Mouse (Mus musculus): ENCODE measurements around the gene Parvg.
"Not testable (repeated sequence)": the region's sequence is repeated elsewhere in the genome, so short reads cannot be mapped to it uniquely, and the experiment has no call there.

Parvg gene

DNA sequence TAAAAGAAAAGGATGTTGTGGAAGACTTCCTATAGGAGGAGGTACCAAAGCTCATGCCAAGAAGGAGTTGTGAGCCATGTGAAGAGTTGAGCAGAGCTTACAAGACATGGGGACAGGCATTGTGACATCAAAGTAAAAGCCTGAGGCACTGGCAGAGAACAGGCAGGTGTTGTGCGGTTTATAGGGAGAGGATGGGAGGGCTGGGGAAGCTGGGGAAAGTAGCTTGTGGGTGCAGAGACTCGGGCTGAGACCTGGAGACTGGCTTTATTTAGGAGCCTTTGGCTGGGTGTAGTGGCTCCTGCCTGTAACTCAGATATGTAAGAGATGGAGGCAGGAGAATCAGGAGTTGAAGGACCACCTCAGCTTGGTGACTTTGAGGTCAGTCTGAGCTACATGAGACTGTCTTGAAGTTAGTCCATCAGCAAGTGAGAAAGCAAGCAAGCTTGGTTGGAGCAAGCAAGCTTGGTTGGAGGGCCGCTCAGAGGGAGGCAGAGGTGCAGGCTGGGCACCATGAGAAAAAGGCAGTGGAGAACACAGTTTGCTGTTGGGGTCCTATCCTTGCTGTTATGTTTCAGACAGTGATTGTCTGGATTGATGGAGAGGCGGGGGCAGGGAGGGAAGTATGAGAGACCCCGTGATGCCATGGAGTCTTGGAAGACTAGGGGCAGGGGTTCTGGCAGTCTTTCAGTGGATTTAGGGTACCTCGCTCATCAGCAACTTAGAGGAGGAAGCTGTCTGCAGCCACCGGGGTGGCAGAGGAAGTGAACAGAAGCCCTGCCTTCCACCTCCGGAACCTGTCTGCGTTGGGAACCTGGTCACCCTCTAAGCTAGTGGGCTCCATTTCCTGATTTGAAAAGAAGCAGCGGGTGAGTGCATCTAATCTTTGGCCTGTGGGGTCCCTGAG, at the start of gene Parvg:
Gene Parvg (plus strand): TSS at position 61 of the 904 bp plus-strand sequence.
- DNase-seq (ENCODE audit: low spot score), result no peak

DNA sequence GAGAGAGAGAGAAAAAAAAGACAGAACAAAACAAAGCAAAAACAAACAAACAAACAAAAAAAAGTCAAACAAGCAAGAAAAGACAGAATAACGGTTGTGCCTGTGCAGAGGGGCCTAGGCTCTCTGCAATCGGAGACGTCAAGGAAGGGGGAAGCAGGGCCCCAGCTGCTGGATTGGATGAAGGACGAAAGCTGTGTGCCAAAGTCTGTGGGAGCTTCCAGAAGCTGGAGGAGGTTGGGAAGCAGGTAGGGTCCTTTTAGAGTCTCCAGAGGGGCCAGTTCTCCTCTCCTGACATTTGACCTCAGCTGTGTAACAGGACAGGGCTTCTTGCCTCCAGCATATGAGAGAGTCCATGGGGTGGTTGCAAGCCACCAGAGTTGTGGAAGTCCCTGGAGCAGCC, 47.8 kb upstream of the Parvg start:
- no peak for DNase-seq (ENCODE audit: low spot score)

DNA sequence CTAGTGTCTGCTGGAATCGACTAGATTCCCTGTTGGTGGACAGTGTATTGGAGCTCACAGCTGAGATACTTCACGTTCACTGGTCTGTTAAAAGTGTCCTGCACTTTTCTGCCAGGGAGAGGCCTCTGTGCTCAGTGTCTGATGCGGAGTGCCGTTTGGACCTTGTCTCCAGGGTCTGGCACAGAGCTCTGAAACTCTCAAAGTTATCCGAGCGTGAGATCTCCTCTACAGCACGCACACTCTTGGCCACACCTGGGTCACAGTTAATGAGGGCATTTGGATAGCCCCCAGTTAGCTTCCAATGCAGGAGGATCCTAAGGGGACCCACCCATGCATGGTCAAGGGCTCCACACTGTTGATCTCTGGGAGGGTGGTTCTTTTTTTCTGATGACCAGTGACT, 45.7 kb upstream of the Parvg start:
- no peak for DNase-seq (ENCODE audit: low spot score)

DNA sequence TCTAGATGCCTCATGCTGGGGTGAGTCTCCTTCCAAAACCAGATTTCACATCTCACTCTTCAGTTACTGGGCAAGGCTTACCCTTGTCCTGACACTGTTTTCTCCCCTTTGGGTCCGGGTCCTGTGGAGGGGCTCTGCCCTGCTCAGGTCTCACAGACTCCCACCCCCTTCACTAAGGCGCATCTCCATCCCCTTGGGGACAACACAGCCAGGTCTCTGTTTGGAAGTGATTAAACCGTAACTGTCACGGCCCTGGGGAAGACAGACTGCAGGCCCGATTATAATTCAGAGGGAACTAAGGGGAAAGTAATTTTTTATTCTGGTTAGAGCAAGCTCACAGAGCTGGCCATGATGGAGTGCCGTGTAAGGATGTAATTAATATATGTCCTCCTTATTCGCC, 45.2 kb upstream of the Parvg start:
- DNase-seq (ENCODE audit: low spot score), result no peak

DNA sequence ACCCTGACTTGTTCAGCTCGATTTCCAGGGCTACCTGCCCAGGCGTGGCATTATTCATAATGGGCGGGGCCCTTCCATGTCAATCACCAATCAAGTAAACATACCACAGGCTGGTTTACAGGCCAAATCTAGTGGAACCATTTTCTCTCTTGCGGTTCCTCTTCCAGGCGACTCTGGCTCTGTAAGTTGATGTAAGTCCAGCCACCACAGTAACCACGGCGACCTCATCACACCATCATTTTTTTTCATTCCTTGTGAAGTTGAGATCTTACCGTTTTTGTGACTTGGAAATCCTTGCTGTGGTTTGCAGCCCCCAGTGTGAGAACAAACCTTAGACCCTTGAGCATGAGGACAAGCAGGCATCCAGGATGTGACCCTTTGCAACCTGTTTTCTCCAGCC, 43.5 kb upstream of the Parvg start:
- DNase-seq (ENCODE audit: low spot score), result no peak

DNA sequence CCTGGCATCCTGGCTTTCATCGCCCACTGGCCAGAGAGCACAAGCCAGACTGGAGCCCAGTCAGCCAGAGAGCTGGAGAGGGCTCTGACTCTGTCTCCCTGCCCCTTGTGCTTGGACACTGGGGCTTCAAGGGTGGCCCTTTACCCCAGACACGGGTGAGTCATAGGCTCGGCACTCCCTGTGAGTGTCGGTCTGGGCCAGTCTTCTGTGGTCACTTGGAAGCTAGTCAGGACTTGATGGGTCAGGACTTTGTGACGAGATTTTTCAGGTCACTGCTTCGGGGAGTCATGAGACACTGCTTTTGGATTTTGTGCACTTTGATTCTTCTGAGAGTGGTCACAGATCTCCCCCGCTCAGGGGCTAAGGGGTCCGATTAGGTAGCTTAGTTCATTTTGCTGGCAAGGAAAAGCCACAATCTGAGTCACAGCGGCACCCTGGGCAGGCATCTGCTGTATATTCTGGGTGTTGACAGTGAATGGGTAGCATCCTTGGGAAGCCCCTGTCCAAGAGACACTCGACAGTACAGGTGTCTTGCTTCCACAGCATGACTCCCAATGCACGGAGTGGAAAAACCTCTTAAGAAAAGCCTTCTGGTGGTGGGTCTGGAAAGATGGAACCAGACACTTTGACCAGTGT, 43.0 kb upstream of the Parvg start:
- no peak for DNase-seq (ENCODE audit: low spot score)

DNA sequence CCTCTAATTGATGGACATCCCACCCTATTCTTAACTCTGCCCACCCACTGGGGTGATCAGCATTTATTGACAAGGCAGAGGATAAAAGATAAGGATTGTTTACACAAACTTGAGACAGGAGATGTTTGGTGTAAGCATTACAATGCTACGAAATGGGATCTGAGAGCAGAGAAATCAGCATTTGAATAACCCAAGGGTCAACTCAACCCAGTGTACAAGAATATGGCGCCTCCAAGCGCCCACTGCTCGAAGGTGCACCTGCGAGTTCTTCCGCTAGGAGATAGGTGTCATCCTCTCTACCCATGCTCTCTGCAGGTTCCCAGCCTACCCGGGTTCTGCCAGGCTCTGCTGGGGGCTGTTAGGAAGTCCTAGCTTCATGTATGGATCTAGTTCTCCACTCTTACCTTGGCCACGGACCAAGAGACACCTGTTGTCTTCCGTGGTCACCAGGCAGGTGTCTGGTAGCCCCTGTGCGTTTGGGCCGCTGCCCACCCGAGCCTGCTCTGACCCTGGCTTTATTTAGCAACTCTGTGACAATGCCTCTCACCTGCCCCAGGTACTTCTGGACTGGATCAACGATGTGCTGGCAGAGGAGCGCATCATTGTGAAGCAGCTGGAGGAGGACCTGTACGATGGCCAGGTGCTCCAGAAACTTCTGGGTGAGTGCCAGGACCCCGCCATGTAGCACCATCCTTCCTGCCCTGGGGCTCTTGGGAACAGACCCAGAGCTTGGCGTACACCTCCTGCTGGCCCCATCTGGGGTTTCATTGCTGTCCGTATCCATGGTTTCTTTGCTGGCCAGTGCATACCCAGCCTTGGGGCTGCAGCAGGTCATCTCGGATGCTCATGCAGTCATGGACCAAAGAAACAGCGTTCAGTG, 41.4 kb upstream of the Parvg start:
- DNase-seq (ENCODE audit: low spot score), result no peak

DNA sequence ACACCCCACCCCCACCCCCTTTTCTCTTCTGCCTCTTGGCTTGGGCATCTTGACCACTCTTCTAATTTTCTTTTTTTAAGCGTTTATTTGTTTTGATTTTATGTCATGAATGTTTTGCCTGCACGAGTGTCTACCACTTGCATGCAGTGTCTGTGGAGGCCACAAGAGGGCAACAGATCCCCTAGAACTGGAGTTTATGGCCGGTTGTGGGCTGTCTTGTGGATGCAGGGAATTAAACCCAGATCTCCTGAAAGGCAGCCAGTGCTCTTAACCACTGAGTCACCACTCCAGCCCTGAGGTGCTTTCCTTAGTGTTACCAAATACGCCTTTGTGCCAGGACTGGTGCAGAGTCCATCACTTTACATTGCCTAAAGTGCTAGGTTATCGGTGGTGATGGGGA, 39.8 kb upstream of the Parvg start:
- DNase-seq (ENCODE audit: low spot score), result peak; percentile 49

DNA sequence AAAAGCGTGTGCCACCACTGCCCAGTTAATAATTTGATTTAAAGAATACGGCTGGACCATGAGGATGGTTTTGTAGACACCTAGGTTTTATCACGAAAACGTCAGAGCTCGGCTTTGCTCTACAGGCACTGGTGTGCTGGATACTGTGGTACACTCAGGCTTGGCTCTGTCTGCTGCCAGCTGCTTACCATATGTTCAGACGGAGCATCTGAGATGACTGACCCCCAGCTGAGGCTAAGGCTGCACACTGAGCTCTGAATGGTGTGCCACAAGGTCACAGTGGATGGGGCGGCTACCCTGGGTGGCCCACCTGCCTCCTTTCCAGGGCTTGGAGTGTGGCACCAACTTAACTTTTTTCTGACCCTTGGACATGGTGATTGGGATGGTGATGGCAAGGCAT, 38.4 kb upstream of the Parvg start:
- no peak for DNase-seq (ENCODE audit: low spot score)

DNA sequence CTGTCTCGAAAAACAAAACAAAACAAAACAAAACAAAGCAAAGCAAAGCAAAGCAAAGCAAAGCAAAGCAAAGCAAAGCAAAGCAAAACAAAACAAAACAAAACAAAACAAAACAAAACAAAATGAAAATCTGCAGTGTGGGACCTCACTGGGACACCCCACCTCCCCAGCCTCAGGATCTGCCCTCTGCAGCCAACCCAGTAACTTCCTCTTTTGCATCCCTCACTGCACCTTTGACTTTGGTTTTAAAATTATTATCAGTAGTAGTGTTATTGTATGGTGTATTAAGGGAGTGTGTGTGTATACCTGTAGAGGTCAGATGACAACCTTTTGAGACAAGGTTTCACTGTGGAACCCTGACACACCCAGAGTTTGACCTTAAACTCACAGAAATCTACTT, 34.9 kb upstream of the Parvg start:
- not testable (repeated sequence) for DNase-seq (ENCODE audit: low spot score)

DNA sequence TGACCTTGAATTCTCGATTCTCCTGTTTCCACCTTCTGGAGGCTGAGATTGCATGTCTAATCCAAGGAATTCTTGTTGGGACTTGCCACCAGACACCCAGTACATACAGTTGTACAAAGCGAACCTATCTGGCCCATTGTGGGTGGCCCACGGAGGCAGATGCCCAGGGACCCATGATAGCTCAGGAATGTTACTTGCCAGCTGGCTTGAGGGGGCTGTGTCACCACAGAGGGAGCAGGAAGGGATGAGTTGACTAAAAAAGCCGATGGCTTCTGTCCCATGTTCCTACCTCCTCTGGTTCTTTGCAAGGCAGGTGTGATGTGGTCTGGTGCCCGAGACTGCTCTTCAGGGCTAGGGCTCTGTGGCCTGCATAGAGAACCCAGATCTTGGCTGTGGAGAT, 32.7 kb upstream of the Parvg start:
- DNase-seq (ENCODE audit: low spot score), result no peak

DNA sequence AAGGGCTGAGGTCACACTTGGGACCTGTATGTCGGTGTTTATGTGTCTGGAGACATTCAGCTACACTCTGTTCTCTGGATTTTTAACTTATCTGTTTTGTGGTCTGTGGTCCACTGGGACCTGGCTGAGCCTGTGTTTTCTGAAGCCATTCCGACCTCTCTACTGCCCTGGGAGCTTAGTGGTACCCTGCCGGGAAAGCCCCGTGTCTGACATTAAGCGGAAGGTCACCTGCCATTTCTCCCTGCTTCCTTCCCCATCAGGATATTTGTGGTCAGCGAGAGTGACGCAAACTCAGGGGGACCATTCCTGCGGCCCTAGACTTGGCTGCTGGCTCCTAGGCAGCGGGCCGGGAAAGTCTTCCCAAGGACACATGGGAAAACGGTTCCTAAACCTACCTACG, 30.2 kb upstream of the Parvg start:
- no peak for DNase-seq (ENCODE audit: low spot score)

DNA sequence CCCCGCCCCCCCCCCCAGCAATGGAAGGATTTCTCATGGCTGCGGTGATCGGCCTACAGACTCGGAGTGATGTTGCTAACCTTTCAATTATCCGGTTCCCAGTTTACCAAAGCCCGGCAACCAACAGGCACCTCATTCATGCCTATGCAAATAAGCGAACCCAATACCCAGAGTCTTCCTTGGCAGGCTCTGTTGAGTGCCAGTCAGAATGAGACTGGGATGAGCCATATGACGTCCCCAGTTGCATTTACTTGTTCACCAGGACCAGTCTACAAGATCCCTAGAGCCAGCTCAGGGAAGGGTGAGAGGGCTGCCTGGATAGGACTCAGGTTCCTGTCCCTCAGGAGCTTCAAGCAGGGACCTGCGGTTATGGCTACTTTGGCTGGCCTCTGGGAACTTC, 29.4 kb upstream of the Parvg start:
- no peak for DNase-seq (ENCODE audit: low spot score)

DNA sequence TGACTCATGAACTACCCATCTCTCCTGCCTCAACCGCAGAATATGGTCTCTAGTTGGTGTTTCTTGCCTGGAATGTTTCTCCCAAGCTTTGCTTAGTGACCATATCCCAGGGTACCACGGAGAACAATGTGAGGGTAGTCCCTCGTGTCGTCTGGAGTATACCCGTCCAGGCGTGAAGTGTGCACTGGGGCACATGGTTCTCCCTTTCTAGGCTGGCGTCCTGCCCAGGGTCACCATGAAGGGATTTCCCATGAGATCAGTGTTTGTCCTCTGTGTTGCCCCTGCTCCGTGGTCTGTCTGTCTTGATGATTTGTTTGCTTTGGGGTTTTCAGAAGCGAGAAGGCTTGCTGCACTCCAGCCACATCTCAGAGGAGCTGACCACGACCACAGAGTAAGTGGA, 28.6 kb upstream of the Parvg start:
- DNase-seq (ENCODE audit: low spot score), result no peak

DNA sequence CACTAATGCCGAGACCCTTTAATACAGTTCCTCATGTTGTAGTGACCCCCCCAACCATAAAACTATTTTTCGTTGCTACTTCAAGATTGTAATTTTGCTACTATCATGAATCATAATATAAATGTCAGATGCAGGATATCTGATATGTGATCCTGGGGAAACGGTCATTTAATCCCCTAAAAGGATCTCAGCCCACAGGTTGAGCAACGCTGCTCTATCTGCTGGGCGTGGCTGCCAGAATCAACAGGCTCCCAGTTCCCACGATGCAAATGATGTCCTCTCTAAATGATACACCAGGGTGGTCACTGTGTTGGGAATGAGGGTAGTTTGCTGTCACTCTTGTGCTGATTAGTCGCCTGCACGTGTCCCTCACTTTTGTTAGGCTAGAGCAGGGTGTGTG, 26.4 kb upstream of the Parvg start:
- no peak for DNase-seq (ENCODE audit: low spot score)

DNA sequence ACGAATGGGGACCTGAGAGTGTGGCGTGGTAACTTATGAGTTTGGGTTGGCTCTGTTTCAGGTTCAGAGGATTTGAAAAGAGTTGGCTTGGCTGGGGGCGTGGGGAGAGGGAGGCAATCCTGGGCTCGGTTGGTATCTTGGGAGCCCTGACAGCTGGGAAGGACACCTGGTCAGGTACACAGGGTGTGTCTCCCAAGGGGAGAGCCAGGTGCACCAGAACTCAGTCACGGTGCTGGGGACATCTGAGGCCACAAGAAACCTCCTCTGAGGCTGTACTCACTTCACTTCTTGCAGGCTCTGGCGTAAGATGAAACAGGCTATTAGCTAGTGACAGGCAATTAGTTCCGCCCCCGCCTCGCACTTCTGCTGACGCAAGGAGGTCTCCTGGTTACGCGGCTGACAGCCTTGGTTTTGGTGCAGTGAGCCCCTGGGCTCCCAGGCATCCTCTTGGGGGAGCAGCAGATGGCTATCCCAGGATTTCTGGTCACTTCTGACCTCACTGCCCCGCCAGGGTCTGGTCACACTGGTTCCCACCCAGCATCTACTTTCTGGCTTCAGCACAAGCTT, 24.9 kb upstream of the Parvg start:
- DNase-seq (ENCODE audit: low spot score), result no peak

DNA sequence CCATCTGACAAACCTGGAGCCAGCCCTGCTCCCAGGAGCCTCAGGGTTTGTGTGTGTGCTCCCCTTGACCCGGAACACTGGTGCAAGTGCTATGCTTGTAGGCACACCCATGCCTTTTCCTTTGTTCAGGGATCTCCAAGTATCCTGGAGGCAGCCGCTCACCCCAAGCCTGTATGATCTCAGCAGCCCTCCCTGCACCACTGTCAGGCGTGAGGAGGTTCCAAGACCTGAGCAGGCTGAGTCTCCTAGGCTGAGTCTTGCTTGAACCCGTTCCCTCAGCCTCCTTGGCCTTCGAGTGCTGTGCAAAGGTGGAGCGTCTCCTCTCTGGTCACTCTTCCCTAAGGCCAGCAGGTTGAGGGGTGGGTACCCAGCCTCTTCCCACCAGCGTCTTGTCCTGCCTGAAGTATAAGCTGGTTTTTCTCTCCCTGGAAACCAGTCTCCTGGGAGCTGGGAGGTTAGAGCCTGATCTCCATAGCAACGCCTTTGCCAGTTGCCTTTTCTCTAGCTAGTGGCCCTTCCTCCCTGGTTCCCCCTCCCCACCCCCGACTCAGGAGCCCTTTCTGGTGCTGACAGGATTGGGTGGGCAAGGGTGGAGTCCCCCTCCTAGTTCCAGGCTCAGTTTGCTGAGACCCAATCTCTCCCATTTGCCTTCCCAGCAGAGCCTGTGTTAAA, 24.0 kb upstream of the Parvg start:
- DNase-seq (ENCODE audit: low spot score), result no peak

DNA sequence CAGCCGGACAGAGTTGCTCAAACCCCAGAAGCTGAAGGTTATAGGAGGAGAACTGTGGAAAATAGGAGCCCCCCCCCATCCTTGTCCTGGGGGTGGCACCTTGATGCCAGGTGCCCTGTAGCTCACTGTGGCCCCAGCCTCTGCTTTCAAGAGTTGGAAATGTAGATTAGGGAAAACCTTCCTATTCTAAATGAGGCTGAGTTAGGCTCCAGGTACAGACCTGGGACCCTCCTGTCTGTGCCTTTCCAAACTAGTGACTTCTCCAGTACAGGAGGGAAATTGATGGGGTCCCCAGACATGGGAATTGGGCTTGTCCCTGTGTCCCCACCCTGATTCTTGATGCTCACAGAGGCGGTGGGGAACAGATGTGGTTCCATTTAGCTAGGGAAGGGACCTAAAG, 23.2 kb upstream of the Parvg start:
- DNase-seq (ENCODE audit: low spot score), result no peak

DNA sequence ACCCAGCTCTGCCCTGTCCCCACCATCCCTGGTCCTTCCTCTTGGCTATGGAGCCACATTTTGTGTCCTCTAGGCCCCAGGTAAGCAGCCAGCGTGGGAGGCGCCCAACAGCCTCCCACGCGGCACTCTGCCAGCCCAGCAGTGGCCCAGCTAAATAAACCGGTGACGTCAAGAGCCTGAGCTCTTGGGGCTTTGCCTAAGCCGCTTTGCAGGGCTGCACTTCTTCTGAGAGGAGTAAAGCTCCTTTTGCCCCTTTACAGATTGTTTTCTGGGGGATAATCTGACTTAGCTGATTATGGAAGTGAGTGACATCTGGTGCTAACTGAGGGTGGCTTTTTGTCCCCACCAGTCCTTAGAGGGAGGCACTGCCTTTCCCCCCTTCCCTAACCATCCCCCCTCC, 22.8 kb upstream of the Parvg start:
- no peak for DNase-seq (ENCODE audit: low spot score)

DNA sequence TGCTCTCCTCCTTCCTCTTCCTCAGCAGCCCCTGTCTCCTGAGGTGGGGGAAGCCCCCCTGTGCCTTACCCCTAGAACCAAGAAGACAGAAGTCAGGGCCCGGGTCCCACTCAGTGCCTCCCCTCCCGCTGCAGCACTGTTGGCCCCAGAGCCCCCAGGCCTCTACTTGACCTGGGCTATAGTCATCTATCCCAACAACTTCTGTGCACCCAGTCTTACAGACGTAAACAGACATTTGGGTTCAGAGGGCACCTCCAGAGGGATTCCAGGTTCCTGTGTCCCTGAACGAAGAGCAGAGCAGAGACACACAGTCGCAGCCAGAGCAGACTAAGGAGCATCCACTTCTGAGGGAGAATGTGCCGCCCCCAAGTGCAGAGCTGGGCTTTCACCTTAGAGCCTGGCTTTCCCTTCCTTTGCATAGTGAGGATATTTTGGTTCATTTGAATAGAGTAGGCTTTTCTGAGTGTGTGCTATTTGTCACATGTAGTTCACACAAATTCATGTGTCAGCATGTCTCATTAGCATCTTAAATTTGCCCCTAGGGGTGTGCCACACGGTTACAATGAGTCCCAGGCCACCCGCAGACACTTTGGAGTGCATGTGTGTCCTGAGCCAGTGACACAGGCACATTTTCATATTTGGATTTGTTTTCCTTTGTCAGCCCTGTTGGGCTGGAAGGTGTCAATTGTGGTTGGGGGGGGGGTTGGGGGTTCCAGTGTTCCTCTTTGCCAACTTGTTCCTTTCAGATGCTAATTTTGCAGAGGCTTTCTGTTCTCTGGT, 22.0 kb upstream of the Parvg start:
- DNase-seq (ENCODE audit: low spot score), result no peak

DNA sequence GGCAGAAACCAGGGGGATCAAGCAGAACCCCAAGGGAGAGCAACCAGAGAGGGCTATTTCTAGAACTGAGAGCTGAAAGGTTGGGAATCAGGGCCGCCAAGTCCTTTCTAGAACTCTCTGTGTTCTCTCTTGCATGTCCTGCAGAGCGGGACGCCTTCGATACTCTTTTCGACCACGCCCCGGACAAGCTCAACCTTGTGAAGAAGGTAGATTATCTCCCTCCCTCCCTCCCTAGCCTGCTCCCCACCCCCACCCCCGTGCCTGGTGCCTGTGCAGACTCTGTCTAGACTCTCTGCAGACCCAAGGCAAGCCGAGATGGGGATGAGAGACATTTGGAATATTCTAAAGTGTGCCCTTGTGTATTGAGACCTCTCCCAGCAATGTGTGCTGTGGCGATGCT, 20.6 kb upstream of the Parvg start:
- no peak for DNase-seq (ENCODE audit: low spot score)

Measured in spleen, adult 12 weeks (tissue).